Mouse (Mus musculus) regulatory T cell (primary cell): ENCODE data around the gene Hira.
"Not testable (repeated sequence)": the region's sequence is repeated elsewhere in the genome, so short reads cannot be mapped to it uniquely, and the experiment has no call there.

Source experiments
- in situ Hi-C: fragments of 300-600 bp; cut with MboI, MseI; formaldehyde crosslinking; loops from one replicate; pipeline ENCODE4 v1.15.1; 2025; ENCODE audit warnings: high pct_unique_total_duplicates

Gene Hira

DNA sequence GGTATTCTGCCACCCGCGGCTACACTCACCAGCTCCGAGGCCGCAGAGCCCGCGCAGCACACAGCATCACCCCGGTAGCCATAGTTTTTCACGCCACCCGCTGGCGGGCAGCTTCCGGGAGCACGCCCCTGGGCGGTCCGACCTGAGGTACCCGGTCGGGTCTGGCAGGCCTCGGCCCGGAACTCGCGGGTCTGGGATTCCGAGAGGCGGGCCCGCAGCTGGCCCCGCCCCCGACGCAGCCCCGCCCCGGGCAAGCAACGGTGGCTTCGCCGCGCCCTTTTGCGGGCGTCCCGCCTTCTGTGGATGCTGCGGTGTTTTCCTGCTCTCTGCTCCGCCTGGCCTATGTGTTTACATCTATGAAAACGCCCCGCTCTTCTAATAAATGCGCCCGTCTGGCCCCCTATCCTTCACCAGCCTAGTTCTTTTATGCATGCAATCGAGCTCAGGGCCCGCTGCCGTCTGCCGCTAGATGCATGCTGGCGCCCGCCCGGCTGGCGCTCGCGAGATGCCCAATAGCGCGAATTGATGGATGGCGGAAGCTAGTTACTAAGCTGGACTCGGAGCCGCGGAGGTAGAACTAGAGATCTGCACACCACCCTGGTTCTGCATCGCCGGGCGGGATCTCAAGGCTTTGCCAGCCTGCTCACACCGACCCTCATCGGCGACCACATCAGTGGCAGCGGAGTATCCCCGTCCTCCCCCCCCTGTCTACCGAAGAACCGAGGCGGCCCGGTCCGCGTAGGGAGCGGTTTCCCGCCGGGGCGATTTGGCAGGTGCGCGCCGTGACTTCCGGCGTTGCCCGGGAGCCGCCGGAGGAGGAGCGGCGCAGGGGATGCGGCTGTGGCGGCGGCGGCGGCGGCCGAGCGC is at the start of gene Hira, which contains the start of gene Mrpl40:
Hira (plus strand) TSS at position 596 of the 867 bp plus-strand sequence.
Mrpl40 (minus strand) TSS at position 421 of the 867 bp plus-strand sequence.
- in situ Hi-C loops: no loop called here

DNA sequence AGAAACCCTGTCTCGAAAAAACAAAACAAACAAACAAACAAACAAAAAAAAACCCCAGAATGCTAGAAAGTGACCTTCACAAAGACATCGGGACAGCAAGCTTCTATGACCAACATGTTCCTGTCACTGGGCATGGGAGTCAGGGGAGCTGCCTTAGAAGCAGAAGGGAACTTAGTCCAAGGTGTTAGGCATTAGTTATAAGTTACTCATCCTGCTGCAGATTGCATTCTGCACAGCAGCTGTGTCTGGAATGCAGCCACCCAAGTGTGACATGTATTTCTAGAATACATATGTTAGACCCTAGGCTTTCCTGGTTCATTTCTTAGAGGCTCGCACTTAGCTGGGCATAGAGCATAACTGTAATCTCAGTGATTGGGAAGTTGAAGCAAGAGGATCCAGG is 48.2 kb upstream of the Hira start:
- in situ Hi-C loops: no loop called here

DNA sequence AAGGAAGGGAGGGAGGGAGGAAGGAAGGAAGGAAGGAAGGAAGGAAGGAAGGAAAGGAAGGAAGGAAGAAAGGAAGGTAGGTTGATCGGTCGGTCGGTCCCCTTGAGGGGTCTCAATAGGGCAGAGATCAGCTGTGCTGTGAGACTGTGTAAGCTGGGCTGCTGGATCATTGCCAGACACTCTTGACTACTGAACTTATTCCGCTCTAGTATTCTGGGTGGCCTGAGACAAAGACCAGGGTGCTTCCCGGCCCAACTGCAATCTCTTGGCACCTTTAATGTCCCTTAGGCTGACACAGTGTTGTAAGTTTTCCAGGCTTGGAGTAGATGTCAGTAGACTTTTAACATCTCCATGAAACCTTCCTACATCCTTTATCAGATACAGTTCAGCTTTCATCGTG is 47.7 kb upstream of the Hira start:
- in situ Hi-C loops: no loop called here

DNA sequence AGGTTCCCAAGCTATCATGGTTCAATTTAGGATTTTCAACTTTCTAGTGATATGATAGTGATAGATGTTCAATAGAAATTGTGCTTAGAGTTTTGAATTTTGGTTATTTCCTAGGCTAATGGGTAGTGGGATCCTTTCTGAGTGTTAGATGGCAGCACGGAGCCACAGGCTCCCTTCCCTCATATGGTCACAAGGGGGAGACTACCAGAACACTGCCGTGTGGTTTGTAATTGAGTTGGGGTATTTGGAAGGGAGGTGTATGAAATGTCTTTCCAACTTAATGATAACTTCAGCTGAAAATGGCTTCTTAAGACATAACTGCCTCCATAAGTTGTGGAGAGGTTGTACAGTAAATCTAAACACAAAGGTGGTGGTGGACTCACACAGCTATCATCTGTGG is 43.4 kb upstream of the Hira start:
- in situ Hi-C loops: no loop called here

DNA sequence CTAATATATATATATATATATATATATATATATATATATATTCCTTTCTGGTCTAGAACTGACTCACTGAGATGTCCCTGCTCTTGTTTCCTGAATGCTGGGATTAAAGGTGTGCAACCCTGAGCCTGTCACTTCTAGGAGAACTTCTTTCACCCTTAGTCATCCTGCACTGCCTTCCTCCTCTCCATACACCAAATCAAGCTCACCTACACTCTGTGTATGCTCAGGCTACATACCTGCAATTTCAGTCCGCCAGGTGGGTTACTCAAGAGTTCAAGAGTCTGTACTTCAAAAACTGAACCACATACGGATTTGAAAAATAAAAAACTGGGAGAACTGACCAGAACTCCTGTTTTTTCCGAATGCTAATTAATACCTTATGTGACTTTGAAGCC is 40.8 kb upstream of the Hira start:
- in situ Hi-C loops: no loop called here

DNA sequence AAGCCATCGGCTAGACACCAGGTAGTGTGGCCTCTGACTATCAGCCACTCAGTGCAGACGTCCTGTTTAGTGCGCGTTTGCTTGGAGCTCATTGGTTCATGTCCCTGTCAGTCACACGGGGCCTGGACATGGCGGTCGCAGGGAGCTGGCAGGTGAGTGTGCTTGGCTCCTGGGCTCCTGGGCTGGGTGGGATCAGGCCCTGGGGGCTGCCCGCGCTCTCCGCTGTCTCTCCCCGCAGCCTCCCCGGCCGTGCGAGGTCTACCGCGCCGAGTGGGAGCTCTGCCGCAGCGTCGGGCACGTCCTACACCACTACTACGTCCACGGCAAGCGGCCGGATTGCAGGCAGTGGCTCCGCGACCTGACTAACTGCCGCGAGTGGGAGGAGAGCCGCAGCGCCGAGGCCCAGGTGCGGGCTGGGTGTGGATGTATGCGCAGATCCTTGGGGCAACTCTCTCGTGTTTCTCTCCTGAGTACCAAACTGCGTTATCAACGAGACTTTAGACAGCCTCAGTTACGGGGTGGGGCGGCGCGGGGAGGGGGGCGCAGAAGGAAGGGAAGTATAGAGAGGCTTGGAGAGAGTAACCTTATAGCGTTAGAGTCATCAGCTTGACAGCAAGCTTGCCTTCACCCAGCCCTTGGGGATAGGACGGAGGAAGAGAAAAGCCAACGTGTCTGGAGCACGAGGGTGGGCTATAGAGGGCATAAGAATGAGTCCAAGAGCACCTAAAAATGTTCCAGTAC is 40.2 kb upstream of the Hira start, which contains the start of the genes 2510002D24Rik and Gm28539:
2510002D24Rik (plus strand) TSS at position 111 of the 741 bp plus-strand sequence.
Gm28539 (plus strand) TSS at position 117 of the 741 bp plus-strand sequence.
- in situ Hi-C loops: no loop called here

DNA sequence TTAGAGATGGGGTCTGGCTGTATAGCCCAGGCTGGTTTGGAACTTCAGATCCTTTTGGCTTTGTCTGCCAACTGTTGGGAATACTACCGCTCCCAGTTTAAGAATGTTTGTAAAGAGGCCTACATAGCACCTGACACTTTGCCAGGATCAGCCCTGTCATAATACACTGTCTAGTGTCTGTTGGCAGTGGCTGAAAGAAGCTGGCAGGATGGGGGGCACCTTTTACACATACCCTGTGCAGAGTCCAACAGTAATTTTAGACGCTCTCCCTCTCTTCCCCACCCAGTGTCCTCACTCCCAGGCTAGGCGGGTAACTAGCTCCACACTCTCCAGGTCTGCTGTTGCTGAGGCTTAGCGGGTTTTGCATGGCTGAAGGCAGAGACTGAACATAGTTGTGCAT is 38.5 kb upstream of the Hira start:
- in situ Hi-C loops: no loop called here

DNA sequence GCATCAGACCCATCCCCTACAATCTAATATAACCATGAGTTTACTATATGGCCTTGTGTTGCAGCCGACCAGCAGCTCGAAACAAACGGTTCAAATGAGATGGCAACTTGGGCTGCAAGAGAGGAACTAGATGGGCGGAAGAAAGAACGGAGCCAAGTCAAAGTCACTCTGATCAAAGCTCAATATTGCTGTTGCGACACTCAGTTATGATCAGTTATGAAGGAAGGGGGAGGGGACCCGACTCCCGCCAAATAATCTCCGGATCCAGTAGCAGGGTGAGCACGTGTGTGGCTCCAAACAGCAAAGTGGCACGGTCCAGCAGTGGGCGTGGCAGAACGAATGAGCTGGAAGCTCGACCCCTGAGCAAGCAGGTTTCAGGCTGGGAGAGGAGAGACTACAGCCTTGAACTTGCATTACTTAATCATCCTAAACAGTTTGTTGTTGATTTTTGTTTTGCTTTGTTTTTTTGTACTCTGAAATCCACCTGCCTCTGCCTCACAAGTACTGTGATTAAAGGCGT is 30.5 kb upstream of the Hira start:
- in situ Hi-C loops: no loop called here

DNA sequence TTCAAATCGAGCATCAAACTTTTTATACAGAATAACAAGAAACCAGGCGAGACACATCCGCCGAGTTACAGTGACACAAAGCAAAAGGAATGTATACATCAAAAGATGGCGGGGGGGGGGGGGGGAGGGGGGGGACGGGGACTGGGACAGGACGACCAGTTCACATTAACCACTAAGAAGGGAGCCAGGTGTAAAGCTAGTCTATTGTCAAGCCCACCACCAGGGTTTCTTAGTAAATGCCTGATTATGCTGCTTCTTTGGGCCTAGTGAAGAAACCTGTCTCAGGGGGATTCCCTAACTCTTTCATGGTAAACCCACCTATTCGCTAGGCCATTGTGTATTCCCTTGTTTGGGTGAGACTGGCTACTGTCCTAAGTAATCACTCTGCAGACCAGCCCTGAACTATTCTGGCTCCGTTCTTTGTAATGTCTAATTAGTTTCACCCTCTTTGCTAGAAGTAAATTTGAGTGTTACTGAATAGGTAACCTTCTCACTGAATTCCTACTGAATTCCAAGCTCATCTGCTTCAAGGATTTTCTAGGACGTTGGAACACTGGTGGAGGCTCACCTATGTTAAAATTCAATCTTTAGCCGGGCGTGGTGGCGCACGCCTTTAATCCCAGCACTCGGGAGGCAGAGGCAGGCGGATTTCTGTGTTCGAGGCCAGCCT is 27.2 kb upstream of the Hira start:
- in situ Hi-C loops: loop anchor here (10.0 kb wide), 1 partner anchor 155 kb away; no protein-coding TSS in a partner anchor

DNA sequence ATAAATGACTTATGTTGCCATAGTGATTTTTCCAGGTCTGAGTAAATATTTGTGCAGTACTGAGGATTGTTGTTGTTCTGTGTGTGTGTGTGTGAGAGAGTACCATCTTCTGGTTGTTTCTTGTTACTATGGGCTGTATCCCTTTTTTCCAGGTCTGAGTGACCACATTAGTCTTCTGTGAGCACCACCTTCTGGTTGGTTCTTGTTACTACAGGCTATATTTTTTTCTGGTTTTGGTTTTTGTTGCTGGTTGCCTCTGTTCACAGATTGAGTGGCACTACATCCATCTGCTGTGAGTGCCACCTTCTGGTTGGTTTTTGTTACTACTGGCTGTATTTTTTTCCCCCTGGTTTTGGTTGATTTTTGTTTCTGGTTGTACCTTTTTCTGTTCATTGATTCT is 18.3 kb upstream of the Hira start:
- in situ Hi-C loops: loop anchor here (10.0 kb wide), 1 partner anchor 164 kb away; no protein-coding TSS in a partner anchor

DNA sequence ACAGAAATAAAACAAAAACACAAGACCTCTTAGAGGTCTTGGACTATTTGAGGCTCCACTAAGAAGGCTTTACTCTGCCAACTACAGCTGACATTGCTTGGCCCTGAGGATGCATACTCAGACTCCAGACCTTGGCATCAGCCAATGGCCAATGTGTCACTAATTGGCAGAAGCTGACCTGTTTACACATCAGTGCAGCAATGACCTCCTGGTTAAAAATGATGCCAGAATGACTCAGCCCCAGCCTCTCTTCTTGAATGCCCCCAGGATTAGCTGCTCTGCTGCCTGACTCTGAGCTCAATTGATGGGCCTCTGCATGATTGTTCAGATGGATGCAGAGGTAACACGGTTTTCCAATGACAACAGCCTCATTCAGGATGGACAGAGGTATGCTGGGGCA is 16.7 kb upstream of the Hira start:
- in situ Hi-C loops: no loop called here

DNA sequence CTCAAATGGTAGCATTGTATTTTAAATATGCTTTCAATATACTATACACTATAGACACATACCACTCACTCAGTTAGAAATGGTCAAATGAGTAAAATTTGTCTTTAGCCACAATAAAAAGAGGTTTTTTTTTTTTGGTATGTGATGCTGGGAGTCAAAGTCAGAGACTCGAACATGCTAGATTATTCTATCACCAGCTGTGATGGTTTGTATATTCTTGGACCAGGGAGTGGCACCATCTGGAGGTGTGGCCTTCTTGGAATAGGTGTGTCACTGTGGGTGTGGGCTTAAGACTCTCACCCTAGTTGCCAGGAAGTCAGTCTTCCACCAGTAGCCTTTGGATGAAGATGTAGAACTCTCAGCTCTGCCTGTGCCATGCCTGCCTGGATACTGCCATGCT is 6.3 kb upstream of the Hira start:
- in situ Hi-C loops: not testable (repeated sequence)

DNA sequence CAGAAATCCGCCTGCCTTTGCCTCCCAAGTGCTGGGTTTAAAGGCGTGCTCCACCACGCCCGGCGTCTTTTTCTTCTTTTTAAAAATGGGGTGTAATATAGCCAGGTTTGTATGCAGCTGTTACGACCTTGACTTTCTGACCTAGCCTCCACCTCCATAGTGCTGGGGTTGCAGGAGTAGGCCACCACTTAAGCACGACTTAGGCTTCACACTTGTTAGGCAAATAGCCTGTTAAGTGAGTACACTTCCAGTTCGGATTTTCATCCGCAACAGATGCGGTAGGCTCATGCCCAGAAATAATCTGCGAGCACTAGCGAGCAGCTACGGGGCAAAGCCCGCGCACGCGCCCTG is 771 bp upstream of the Hira start:
- in situ Hi-C loops: no loop called here

DNA sequence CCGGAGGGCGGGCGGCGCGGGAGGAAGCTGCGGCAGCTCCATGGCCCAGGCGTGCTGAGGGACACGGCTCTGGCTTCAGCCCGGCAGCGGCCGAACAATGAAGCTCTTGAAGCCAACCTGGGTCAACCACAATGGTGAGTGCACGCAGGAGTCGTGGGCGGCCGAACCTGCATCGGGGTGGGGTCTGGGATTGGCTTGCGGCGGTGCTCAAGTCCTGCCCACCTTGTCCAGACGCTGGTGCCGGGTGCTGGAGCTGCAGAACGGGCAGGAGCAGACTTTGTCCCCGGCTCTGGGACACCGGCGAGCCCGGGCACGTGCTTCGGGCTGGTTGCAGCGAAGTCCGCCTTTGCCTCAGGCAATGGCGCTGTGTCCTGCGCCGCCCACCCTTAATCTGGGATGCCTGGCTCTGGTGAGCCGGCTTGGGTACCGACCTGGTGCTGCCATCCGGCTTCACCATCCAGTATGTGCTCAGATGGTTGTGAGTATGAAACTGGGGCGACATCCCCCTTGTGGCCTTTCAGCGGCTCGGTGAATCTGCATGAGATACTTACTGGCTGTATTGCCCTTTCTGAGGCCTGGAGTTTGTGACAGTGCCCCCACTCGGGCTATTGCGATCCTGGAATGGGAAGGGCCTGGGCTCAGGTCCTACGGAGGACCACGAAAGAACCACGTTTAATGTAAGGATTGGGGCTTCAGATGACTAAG is 701 bp downstream of the Hira start:
- in situ Hi-C loops: no loop called here

DNA sequence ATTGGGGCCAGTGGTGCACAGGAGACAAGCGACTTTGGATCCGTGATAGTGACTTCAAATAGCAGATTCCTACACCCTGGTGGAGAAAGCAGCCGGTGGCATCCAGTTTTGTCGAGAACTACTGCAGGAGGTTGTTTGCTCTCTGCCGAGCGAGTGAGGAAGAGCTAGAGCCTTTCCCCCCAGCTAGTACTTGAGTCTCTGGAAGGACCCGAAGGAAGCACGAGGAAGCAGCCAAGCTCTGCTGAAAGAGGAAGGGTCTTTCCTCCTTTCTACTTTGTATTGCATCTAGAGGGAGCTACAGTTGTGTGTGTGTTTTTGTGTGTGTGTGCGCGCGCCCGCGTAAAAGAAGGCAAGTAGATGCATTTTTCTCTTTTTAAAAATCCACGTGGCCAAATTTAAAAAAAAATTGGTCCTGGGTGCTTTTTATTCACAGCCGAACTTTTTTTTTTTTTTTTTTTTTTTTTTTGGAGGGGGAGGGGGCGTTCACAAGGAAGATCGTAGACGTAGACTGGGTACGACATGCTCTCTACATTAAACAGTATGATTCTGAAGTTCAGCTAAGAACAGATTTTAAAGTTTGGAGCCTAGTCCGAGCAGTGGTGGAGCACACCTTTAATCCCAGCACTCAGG is 1.4 kb downstream of the Hira start:
- in situ Hi-C loops: no loop called here

DNA sequence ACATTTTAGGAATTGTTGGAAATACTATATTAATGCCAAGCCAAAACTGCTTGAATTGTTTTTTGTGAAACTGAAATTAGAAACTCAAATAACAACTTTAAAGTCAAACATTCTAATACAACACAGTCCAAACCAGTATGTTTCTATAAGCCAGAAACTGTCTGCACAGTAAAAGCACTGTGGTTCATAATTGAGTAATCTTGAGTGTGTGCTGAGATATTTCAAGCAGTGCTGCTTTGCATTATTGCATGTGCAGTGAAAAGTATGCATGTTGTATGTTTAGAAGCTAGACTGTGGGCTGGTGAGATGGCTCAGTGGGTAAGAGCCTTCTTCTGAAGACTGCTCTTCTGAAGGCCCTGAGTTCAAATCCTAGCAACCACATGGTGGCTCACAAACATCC is 7.2 kb downstream of the Hira start:
- in situ Hi-C loops: no loop called here

DNA sequence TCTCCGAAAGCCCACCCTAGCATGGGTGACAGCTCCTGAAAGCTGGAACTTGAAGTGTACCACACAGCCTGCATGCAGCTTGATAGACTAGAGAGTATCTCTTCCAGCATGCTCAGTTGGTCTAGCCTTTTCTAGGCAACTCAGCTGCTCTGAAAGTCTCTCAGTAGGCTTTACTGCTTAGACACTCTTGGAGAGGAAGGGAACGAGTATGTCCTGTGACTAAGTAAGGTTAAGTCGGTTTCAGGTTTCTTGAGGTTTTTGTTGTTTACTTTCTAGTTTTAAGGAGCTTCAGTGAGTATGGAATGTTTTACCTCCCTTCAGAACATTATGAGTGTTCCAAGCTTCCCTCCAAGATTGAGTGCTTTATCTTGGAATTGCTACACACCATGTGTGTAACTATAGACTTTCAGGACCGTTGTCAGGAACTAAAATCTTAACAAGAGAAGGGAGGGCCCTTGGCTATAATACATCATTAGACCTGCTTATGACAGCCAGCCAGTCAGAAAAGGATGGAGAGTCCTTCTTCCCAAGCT is 17.1 kb downstream of the Hira start:
- in situ Hi-C loops: no loop called here

DNA sequence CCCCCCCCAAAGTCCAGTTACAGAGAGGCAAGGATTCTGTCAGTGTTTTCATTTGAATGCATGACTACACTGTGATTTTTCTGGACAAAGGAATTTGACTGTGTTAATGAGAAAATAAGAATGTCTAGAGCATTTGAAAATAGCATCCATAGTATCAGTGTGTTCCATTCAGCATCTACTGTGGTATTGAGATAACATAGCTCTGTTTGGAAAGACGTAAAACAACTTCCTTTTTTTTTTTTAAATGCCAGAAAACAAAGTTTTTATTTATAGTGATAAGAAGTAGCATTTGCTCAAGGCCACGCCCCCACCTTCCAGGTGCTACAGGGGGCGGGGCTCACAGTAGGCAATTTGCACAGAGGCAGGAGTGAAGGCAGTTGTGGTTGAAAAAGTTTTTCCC is 18.4 kb downstream of the Hira start:
- in situ Hi-C loops: no loop called here

DNA sequence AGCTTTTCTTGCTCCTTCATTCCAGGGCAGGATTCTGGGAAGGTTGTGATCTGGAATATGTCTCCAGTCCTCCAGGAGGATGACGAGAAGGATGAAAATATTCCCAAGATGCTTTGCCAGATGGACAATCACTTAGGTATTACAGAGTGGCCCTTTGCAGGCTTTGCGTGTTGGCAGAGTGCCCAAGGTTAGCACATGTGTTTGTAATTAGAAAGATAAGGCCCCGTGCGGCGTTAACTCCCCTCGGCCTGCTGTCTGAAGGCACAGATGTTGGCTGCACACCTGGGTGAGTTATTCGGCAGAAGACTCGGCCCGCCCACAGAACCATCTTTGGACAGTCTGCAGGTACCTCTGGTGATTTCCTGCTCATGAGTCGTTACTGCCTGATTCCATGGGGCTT is 19.6 kb downstream of the Hira start:
- in situ Hi-C loops: no loop called here

DNA sequence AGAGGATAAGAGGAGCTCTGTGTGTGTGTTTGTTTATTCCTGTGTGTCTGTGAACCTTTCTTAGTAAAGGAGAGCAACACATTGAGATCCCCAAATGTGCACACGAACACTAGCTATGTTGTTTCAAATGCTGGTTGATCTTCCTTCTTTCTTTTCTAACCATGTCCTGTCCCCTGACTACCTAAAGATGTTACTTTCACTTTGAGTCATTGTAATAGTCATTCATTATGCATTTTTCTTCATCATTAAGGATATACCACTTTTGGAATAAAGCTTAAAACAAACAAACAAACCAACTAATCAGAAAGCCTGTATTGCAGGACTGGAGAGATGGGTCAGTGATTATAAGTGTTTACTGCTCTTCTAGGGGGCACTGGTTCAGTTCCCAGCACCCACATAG is 28.8 kb downstream of the Hira start:
- in situ Hi-C loops: loop anchor here (10.0 kb wide), 1 partner anchor 1981 kb away; no protein-coding TSS in a partner anchor

DNA sequence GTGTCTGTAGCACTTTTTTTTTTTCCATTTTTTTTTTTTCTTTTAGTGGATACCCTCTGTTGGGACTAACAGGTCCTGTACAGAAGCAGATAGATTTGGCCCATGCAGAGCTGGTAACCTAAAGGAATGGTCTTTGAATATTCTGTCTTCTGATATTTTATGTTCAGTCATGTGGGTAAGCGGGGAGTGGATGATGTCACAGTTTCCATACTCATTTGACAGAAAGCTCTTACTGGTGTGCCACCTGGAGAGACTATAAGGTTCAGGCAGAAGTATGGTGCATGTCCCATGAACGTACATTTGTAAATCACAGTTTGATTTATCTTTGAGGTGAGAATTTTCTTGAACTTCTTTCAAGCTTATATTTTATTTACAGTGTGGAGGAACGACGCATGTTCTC is 39.2 kb downstream of the Hira start:
- in situ Hi-C loops: no loop called here
